Mouse (Mus musculus) bone marrow, adult 2 months (tissue): ENCODE data around the gene Cfap61.

Source experiments
- CTCF ChIP-seq: fragments of 200-500 bp; IDR thresholded peaks from 2 replicates; pipeline ENCODE4 v1.5.1; 2011; ENCODE audit warnings: low read length, control low read depth; ENCODE audit not compliant: control insufficient read depth, insufficient read depth
- POLR2A ChIP-seq: fragments of 200-500 bp; IDR thresholded peaks from 2 replicates; pipeline ENCODE4 v1.6.1; 2011; ENCODE audit warnings: low read depth, mild to moderate bottlenecking, control low read depth, low read length, borderline replicate concordance; ENCODE audit not compliant: control insufficient read depth

- TF ChIP-seq CTCF (no peak), POLR2A (no peak)
Measured at GRCm38 (mm10) chr2:146196126-146196525, 261.5 kb downstream of the Cfap61 start.
